Mouse (Mus musculus) brain, embryonic 14.5 days (tissue): ENCODE measurements at regions not wholly inside any gene's neighbourhood (a gene's known extent, or its start where the extent isn't known, plus 50 kb on each side); places are given as distances from the start of the nearest gene placed in this dataset.
"Not testable (repeated sequence)": the region's sequence is repeated elsewhere in the genome, so short reads cannot be mapped to it uniquely, and the experiment has no call there.

Experiments used
- DNase-seq: peaks from one replicate; pipeline ENCODE4 v3.0.0-alpha.2; 2011; ENCODE audit warnings: low read depth
- CTCF ChIP-seq: fragments of 200-500 bp; IDR thresholded peaks from 2 replicates; pipeline ENCODE4 v1.5.1; 2012; ENCODE audit warnings: inconsistent platforms, mild to moderate bottlenecking, moderate library complexity, borderline replicate concordance; ENCODE audit not compliant: insufficient read depth, insufficient read length; ENCODE audit errors: extremely low read depth
- POLR2A ChIP-seq: fragments of 200-500 bp; IDR thresholded peaks from 2 replicates; pipeline ENCODE4 v1.6.1; 2012; ENCODE audit warnings: mild to moderate bottlenecking, inconsistent platforms, borderline replicate concordance; ENCODE audit not compliant: poor library complexity, insufficient read depth, insufficient read length, severe bottlenecking; ENCODE audit errors: extremely low read depth

GRCm38 (mm10) chr17:4024384-4024783, 328.3 kb upstream of the Nox3 start:
- TF ChIP-seq POLR2A (no peak), CTCF (no peak)
- no peak for DNase-seq

- TF ChIP-seq POLR2A (no peak), CTCF (no peak)
- peak; percentile 73 for DNase-seq
These were observed 333.1 kb upstream of the Nox3 start for GRCm38 (mm10) chr17:4029202-4029601.

- DNase-seq: peak; percentile 45
- no peak for TF ChIP-seq POLR2A
- no peak for TF ChIP-seq CTCF
These were observed 338.8 kb upstream of the Nox3 start for GRCm38 (mm10) chr17:4034816-4035360.

GRCm38 (mm10) chr17:4040104-4040664, 344.1 kb upstream of the Nox3 start:
- peak; percentile 90 for DNase-seq
- TF ChIP-seq POLR2A (no peak), CTCF (no peak)

GRCm38 (mm10) chr17:4060186-4060585, 364.1 kb upstream of the Nox3 start:
- not testable (repeated sequence) for DNase-seq

- DNase-seq: no peak
- TF ChIP-seq CTCF: no peak
- TF ChIP-seq POLR2A: no peak
These were observed 377.3 kb upstream of the Nox3 start for GRCm38 (mm10) chr17:4073381-4073780.

GRCm38 (mm10) chr17:4080564-4080963, 384.5 kb upstream of the Nox3 start:
- no peak for TF ChIP-seq CTCF
- TF ChIP-seq POLR2A: no peak
- no peak for DNase-seq

GRCm38 (mm10) chr17:4094621-4095020, 398.6 kb upstream of the Nox3 start:
- peak; percentile 60 for DNase-seq
- TF ChIP-seq CTCF (no peak), POLR2A (no peak)

GRCm38 (mm10) chr17:4103321-4103720, 407.3 kb upstream of the Nox3 start:
- TF ChIP-seq POLR2A: no peak
- TF ChIP-seq CTCF: no peak
- no peak for DNase-seq

GRCm38 (mm10) chr17:4109263-4109662, 413.2 kb upstream of the Nox3 start:
- DNase-seq: no peak
- TF ChIP-seq CTCF: peak; percentile 65
- TF ChIP-seq POLR2A: no peak

GRCm38 (mm10) chr17:4113021-4113420, 417.0 kb upstream of the Nox3 start:
- TF ChIP-seq POLR2A: no peak
- TF ChIP-seq CTCF: no peak
- no peak for DNase-seq

- TF ChIP-seq POLR2A (no peak), CTCF (no peak)
- DNase-seq: no peak
These were observed 420.4 kb upstream of the Nox3 start for GRCm38 (mm10) chr17:4116476-4116875.
